Mouse (Mus musculus) spleen, postnatal 36 days (tissue): ENCODE data around the gene Ipp.
A peak's percentile ranks its signal among the peaks of the same experiment; 100 is the strongest.

Experiments
- DNase-seq, 2 experiments: peaks; one replicate each; pipeline ENCODE4 v3.0.0; 2022; ENCODE audit warnings: low spot score in 2 of 2, mixed read lengths in 1 of 2

Ipp gene

DNA sequence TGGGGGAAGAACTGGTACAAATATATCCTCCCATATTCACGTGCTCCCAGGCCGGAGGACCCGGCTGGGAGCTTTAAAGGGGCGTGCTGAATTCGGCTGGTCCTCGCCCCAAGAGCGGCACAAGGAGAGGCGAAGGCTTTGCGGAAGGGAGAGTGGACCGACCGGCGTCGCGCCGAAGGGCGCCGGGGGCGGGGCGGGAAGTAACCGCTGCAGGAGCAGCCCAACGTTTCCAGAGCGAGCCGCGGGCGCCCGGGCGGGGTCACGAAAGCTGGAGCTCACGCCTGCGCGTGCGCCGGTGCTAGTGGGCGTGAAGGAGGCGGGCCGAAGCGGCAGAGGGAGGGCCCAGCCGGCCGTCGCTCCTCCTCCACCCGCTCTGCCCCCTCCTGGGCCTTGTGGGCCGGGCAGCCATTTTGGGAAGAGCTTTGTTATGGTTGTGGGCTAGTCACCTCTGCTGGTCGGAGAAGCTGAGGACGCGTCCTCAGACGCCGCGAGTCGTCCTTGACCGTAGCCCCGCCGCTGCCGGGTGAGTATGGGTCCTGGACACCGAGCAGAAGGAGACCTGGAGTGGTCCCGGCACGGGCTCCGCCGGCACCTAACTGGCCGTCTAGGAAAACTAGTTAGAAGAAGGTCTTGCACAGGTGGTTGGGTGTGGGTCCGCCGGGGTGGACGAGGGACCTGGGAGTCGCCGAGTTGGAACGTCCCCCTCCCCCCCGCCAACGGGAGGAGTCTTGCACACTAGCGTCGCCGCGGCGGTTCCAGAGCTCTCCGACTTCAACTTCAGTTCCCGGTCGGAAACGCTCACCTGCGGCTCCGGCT is 50.2 kb downstream of the Ipp start, which contains the start of gene Gpbp1l1:
Gene Gpbp1l1 (plus strand): TSS at position 353 of the 816 bp plus-strand sequence.
- DNase-seq, result peak; percentile 98

GRCm38 (mm10) chr4:116558151-116558882 is 51.0 kb downstream of the Ipp start:
- DNase-seq, result peak in 1 of 2 experiments; percentile 29
